Mouse (Mus musculus) kidney, adult 18-20 months (tissue): Measurements from ENCODE around the gene Pdzd3.

Source experiments
- DNase-seq: peaks from one replicate; pipeline ENCODE4 v3.0.0; 2021

The Pdzd3 gene

GRCm38 (mm10) chr9:44249181-44250146 is 1.8 kb downstream of the Pdzd3 start:
- peak; percentile 77 for DNase-seq

GRCm38 (mm10) chr9:44247907-44248306 is 3.4 kb downstream of the Pdzd3 start:
- DNase-seq = no peak

GRCm38 (mm10) chr9:44243621-44244020 is 7.7 kb downstream of the Pdzd3 start:
- DNase-seq = peak; percentile 36

GRCm38 (mm10) chr9:44241418-44241817 is 9.9 kb downstream of the Pdzd3 start:
- no peak for DNase-seq

- no peak for DNase-seq
Observed at GRCm38 (mm10) chr9:44240911-44241310, 10.4 kb downstream of the Pdzd3 start.

- no peak for DNase-seq
Observed at GRCm38 (mm10) chr9:44240399-44240798, 10.9 kb downstream of the Pdzd3 start, which contains the start of gene Ccdc153. TSS of gene Ccdc153 (plus strand) at chr9:44240676.

GRCm38 (mm10) chr9:44239447-44239846 is 11.8 kb downstream of the Pdzd3 start:
- peak; percentile 51 for DNase-seq

GRCm38 (mm10) chr9:44238501-44239190 is 12.6 kb downstream of the Pdzd3 start:
- no peak for DNase-seq

- peak; percentile 51 for DNase-seq
Observed at GRCm38 (mm10) chr9:44237128-44237527, 14.1 kb downstream of the Pdzd3 start.

- no peak for DNase-seq
Observed at GRCm38 (mm10) chr9:44236601-44237000, 14.7 kb downstream of the Pdzd3 start.

GRCm38 (mm10) chr9:44234479-44235427 is 16.5 kb downstream of the Pdzd3 start:
- peak; percentile 61 for DNase-seq

- DNase-seq = peak; percentile 99
Observed at GRCm38 (mm10) chr9:44233802-44234478, 17.3 kb downstream of the Pdzd3 start, which contains the start of gene Cbl. TSS of gene Cbl (minus strand) at chr9:44234049.

- DNase-seq = peak; percentile 45
Observed at GRCm38 (mm10) chr9:44233021-44233801, 18.1 kb downstream of the Pdzd3 start.

- DNase-seq = no peak
Observed at GRCm38 (mm10) chr9:44231609-44232008, 19.7 kb downstream of the Pdzd3 start.

GRCm38 (mm10) chr9:44225993-44226392 is 25.3 kb downstream of the Pdzd3 start:
- no peak for DNase-seq

- no peak for DNase-seq
Observed at GRCm38 (mm10) chr9:44213538-44213937, 37.7 kb downstream of the Pdzd3 start.

GRCm38 (mm10) chr9:44212406-44212805 is 38.9 kb downstream of the Pdzd3 start:
- no peak for DNase-seq

GRCm38 (mm10) chr9:44209416-44209815 is 41.9 kb downstream of the Pdzd3 start:
- DNase-seq = no peak

GRCm38 (mm10) chr9:44207840-44208239 is 43.4 kb downstream of the Pdzd3 start:
- DNase-seq = no peak

GRCm38 (mm10) chr9:44200458-44200857 is 50.8 kb downstream of the Pdzd3 start:
- DNase-seq = no peak

- DNase-seq = no peak
Observed at GRCm38 (mm10) chr9:44199580-44199979, 51.7 kb downstream of the Pdzd3 start.
